Mouse (Mus musculus) G1E (cell line): ENCODE data around the gene Slc44a4. TPM values are rescaled to one million over a fixed set of nuclear protein-coding genes. Genes with fewer than 3 reads are reported as not detected.

Experiments used
- ATAC-seq: 2 replicates; pipeline ENCODE4 v1.8.0; 2016; ENCODE audit warnings: mild to moderate bottlenecking; ENCODE audit not compliant: insufficient number of reproducible peaks, poor library complexity, low FRiP score, severe bottlenecking; ENCODE audit errors: extremely low read depth
- DNase-seq: peaks from one replicate; pipeline ENCODE4 v3.0.0; 2012; ENCODE audit warnings: low spot score
- H3K27me3 ChIP-seq: 2 replicates; pipeline ENCODE4 v1.6.1; 2012; ENCODE audit warnings: mild to moderate bottlenecking, low read length, inconsistent platforms; ENCODE audit not compliant: insufficient read depth
- H3K36me3 ChIP-seq: replicated peaks from 2 replicates; pipeline ENCODE3; 2012; ENCODE audit warnings: mild to moderate bottlenecking, inconsistent platforms
- H3K4me1 ChIP-seq: 2 replicates; pipeline ENCODE4 v1.6.1; 2012; ENCODE audit warnings: low read depth, low read length, inconsistent platforms, mixed read lengths; ENCODE audit not compliant: insufficient read depth
- H3K4me3 ChIP-seq: 2 replicates; pipeline ENCODE4 v1.5.1; 2012; ENCODE audit warnings: low read depth, mild to moderate bottlenecking, inconsistent platforms, low read length, moderate library complexity, mixed read lengths
- H3K9me3 ChIP-seq: replicated peaks from 2 replicates; pipeline ENCODE4 v1.6.1; 2012; ENCODE audit warnings: inconsistent platforms
- CTCF ChIP-seq: IDR thresholded peaks from 2 replicates; pipeline ENCODE4 v1.5.1; 2012; ENCODE audit warnings: low read depth, low read length, inconsistent platforms, mixed read lengths
- GATA1 ChIP-seq: IDR thresholded peaks from 2 replicates; pipeline ENCODE4 v1.6.1; 2012; ENCODE audit warnings: borderline replicate concordance, low read length, inconsistent platforms, mixed read lengths
- GATA2 ChIP-seq: IDR thresholded peaks from 2 replicates; pipeline ENCODE4 v1.6.1; 2012; ENCODE audit warnings: low read depth, low read length, inconsistent platforms, borderline replicate concordance
- POLR2AphosphoS5 ChIP-seq: IDR thresholded peaks from 2 replicates; pipeline ENCODE4 v1.6.1; 2012; ENCODE audit warnings: low read depth, low read length, inconsistent platforms; ENCODE audit not compliant: insufficient replicate concordance
- TAL1 ChIP-seq: conservative IDR thresholded peaks from 2 replicates; pipeline ENCODE4 v1.6.1; 2012; ENCODE audit warnings: low read depth, low read length, inconsistent platforms, mixed read lengths
- polyA plus RNA-seq: library from polyadenylated mRNA; stranded (reverse); fragments of >175 nt; gene quantifications from 2 replicates; pipeline ENCODE4 v1.2.3, GENCODE M21; 2012
- total RNA-seq, 2 experiments: library from RNA; stranded (forward) in 1 of 2; stranded (reverse) in 1 of 2; fragments of 200-1000 nt in 1 of 2; fragments of >200 nt in 1 of 2; fragmentation: Nextera tagmentation in 1 of 2; gene quantifications; 2 replicates each; pipeline ENCODE4 v1.2.3; 2014 to 2017

Slc44a4 gene
- total and polyA plus RNA-seq, 3 experiments: not detected

DNA sequence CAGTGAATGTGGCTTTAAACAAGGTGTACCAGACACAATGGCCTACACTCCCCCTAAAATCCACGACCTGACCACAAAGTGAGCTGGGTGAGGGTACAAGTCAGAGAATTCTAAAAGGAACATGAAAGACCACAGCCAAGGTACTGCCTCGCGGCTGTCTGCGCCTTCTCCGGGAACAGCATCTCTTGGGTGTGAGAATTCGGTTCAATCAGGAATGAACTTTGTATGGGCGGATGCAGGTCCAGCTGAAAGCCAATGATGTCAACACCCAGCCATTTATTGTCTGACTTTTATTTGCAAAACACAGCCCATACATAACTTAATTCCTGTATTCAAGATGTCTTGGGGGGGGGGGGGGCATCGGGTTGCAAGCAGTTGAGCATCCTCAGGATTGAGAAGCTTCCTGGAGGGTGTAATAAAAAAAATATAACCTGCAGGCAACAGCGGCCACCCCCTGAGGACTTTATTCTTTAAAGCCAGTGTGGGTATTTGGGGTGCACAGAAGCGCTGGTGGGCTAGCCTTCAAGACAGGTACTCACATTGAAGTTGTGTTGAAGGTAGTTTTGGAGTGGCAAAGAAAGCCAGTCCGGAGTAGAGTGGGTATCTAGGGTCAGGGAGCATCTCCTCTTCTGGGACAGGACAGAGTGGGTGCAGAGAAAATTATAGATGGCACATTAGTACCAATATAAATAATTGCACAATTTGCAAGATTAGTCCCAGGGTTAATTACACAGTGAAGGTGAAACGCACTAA is 21.0 kb upstream of the Slc44a4 start:
- Histone ChIP-seq H3K4me3 (no peak overlapping the region), H3K4me1 (peaks cover 59% of the 10 kb centered on the region)

DNA sequence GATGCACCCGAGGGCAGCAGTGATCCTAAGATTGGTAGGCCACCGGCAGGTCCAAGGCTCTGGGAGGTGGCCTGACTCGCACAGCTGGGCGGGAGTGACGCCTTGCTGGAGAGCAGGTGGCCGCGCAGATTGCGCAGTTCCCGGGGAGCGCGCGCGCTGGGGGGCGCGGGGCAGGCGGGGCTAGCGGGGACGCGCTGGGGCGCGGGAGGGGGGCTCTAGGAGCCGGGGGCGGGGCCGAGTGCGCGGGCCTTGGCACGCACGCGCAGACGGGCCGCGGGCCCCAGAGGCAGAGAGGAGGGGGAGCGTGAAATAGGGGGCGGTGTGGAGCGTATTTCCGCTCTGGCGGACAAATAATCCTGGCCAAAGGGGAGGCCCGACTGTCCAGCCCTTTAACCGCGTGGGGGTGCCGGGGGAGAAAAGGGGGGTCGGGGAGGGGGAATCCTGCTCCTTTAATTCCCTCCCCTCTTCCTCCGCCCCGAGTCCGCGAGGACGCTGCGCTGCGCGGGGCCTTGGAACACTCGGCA is 20.1 kb upstream of the Slc44a4 start:
- H3K27me3 ChIP-seq: no peaks in the 10 kb centered on the region
- no peaks in the 10 kb centered on the region; the same call in 1 of the 2 replicates for H3K9me3 ChIP-seq
- H3K36me3 ChIP-seq: peaks cover 17% of the 10 kb centered on the region
- H3K4me1 ChIP-seq: peaks cover 54% of the 10 kb centered on the region
- TF ChIP-seq GATA2: no peak
- no peak for TF ChIP-seq POLR2AphosphoS5
- TF ChIP-seq GATA1: no peak
- no peak for TF ChIP-seq CTCF
- TF ChIP-seq TAL1: no peak; the same call in 1 of the 2 replicates
- DNase-seq (peak; percentile 90), ATAC-seq (peak; percentile 59)
- peak overlapping the region; percentile 81 for H3K4me3 ChIP-seq

More for the DNA sequence above, 21.0 kb upstream of the Slc44a4 start:
- H3K36me3 ChIP-seq: peaks cover 17% of the 10 kb centered on the region
- TF ChIP-seq CTCF (no peak), GATA2 (no peak), TAL1 (no peak), GATA1 (no peak)
- H3K9me3 ChIP-seq: no peaks in the 10 kb centered on the region; the same call in 1 of the 2 replicates
- no peaks in the 10 kb centered on the region for H3K27me3 ChIP-seq
- DNase-seq (no peak), ATAC-seq (no peak)

DNA sequence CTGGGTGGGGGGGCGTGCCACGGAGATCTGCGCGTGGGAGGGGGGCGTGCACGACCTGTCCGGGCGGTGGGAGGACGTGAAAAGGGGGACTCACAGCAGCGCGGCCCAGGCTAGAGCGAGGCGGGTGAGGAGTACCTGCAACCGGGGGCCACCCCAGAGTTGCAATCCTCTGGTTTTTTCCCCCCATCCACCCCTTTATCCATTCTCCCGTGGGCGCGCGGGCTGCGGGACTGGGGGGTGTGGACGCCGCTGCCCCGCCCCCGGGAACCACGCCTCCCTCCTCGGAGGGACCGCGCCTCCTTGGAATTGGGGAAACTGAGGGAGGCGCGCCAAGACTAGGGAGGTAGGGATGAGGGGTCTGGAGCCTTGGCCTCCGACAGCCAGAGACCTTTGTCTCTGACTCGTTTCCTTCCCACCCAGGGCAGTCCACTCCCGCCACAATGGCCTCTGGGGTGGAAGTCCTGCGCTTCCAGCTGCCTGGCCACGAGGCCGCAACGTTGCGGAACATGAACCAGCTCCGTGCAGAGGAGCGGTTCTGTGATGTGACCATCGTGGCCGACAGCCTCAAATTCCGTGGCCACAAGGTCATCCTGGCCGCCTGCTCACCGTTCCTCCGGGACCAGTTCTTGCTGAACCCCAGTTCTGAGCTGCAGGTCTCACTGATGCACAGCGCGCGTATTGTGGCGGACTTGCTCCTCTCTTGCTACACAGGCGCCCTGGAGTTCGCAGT is 19.3 kb upstream of the Slc44a4 start:
- no peak for DNase-seq
- Histone ChIP-seq H3K27me3 (no peaks in the 10 kb centered on the region), H3K36me3 (peaks cover 20% of the 10 kb centered on the region), H3K4me1 (peaks cover 57% of the 10 kb centered on the region), H3K9me3 (no peaks in the 10 kb centered on the region; the same call in 1 of the 2 replicates), H3K4me3 (peak overlapping the region; percentile 81)
- no peak for ATAC-seq
- TF ChIP-seq CTCF (no peak), GATA1 (no peak), TAL1 (no peak), POLR2AphosphoS5 (no peak), GATA2 (no peak)

DNA sequence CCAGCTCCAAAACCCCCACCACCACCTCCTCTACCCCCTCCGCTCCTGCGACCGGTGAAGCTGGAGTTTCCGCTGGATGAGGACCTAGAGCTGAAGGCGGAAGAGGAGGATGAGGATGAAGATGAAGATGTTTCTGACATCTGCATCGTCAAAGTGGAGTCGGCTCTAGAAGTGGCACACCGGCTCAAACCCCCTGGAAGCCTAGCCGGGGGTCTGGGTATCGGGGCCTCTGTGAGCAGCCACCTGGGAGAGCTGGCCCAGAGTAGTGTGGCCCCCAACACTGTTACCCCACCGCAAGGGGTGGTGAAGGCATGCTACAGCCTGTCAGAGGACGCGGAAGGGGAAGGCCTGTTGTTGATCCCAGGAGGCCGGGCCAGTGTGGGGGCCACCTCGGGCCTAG is 18.5 kb upstream of the Slc44a4 start:
- TF ChIP-seq GATA1: no peak
- no peak for TF ChIP-seq TAL1
- no peak for TF ChIP-seq CTCF
- TF ChIP-seq GATA2: no peak
- H3K4me1 ChIP-seq: peaks cover 56% of the 10 kb centered on the region
- ATAC-seq: no peak
- DNase-seq: no peak
- peaks cover 20% of the 10 kb centered on the region for H3K36me3 ChIP-seq
- no peaks in the 10 kb centered on the region; the same call in 1 of the 2 replicates for H3K9me3 ChIP-seq
- H3K27me3 ChIP-seq: no peaks in the 10 kb centered on the region
- peak overlapping the region; percentile 81; the same call in 1 of the 2 replicates for H3K4me3 ChIP-seq

- no peaks in the 10 kb centered on the region; the same call in 1 of the 2 replicates for H3K9me3 ChIP-seq
- DNase-seq (no peak), ATAC-seq (no peak)
- no peaks in the 10 kb centered on the region for H3K27me3 ChIP-seq
- peaks cover 55% of the 10 kb centered on the region for H3K4me1 ChIP-seq
- H3K36me3 ChIP-seq: peaks cover 24% of the 10 kb centered on the region
- no peak for TF ChIP-seq GATA1
- no peak for TF ChIP-seq CTCF
- TF ChIP-seq POLR2AphosphoS5: no peak
- no peak for TF ChIP-seq GATA2
- TF ChIP-seq TAL1: no peak
- H3K4me3 ChIP-seq: peak overlapping the region; percentile 43; the same call in 1 of the 2 replicates
These were observed 17.9 kb upstream of the Slc44a4 start for GRCm38 (mm10) chr17:34896366-34896765.
